Mouse (Mus musculus) kidney, adult 2 months (tissue): Measurements from ENCODE around the gene Zfp882.

Source experiments
- CTCF ChIP-seq: fragments of 200-500 bp; conservative IDR thresholded peaks from 2 replicates; pipeline ENCODE4 v1.5.1; 2011; ENCODE audit warnings: low read depth, mild to moderate bottlenecking, control low read depth, low read length, moderate library complexity, mixed read lengths; ENCODE audit not compliant: insufficient read depth, insufficient read length
- POLR2A ChIP-seq: fragments of 200-500 bp; IDR thresholded peaks from one replicate; pipeline ENCODE4 v1.6.1; 2011; ENCODE audit warnings: low read depth, low read length, control low read depth

DNA sequence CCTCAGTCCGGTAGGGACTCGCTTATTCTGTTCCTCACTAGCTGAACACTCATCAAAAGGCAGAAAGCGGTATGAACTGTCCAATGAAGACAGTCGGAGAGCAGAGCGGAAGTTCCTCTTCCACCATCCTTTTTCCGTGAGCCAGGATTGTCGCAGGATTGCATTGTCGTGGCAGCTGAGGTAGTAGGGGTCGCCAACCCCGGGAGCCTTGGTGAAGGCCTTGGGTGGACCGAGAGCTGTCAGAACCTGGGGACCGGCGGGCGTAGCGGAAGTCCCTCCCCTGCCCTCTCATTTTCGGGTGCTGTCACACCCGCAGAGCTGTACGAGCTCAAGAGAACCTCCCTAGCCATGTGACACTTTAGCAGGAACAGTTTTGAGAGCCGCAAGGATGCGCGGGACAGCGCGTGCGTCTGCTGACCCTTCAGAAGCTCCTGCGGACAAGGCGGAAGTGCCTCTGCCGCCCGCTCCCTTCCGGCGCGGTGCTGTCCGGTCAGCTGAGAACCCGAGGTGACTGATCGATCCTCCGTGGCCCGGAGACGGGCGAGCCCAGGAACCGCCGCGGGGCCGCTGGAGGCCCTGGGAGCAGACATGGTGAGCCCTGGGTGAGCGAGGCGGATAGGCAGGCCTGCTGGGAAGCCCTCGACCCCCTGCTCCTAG, 26.7 kb upstream of the Zfp882 start, which contains the start of gene Zfp709:
- TF ChIP-seq POLR2A, result no peak
- TF ChIP-seq CTCF, result no peak
